Mouse (Mus musculus) kidney, postnatal 4 days (tissue): ENCODE results near the gene Tpo.

Source experiments
- DNase-seq, 2 experiments: peaks; one replicate each; pipeline ENCODE4 v3.0.0; 2021; ENCODE audit warnings: mixed read lengths in 2 of 2

Tpo gene

GRCm38 (mm10) chr12:30132524-30132923 lies at the start of gene Tpo:
Gene Tpo, minus strand, starts transcription at chr12:30132624.
- no peak for DNase-seq

- DNase-seq, result no peak
Measured at GRCm38 (mm10) chr12:30181721-30182120, 49.3 kb upstream of the Tpo start.

GRCm38 (mm10) chr12:30179623-30180022 lies 47.2 kb upstream of the Tpo start:
- DNase-seq, result no peak

- DNase-seq, result no peak
Measured at GRCm38 (mm10) chr12:30177966-30178365, 45.5 kb upstream of the Tpo start.

GRCm38 (mm10) chr12:30177529-30177928 lies 45.1 kb upstream of the Tpo start:
- no peak for DNase-seq

- DNase-seq, result no peak
Measured at GRCm38 (mm10) chr12:30168491-30168890, 36.1 kb upstream of the Tpo start.

- no peak for DNase-seq
Measured at GRCm38 (mm10) chr12:30164538-30164937, 32.1 kb upstream of the Tpo start.

GRCm38 (mm10) chr12:30164005-30164404 lies 31.6 kb upstream of the Tpo start:
- no peak for DNase-seq

- peak; percentile 44 to 64 for DNase-seq
Measured at GRCm38 (mm10) chr12:30161731-30162406, 29.4 kb upstream of the Tpo start.

- DNase-seq, result peak; percentile 43 to 53
Measured at GRCm38 (mm10) chr12:30160475-30160874, 28.1 kb upstream of the Tpo start.

GRCm38 (mm10) chr12:30159788-30160187 lies 27.4 kb upstream of the Tpo start:
- no peak for DNase-seq

- no peak for DNase-seq
Measured at GRCm38 (mm10) chr12:30154079-30154673, 21.8 kb upstream of the Tpo start.

- peak; percentile 43 to 55 for DNase-seq
Measured at GRCm38 (mm10) chr12:30142085-30142484, 9.7 kb upstream of the Tpo start.

- DNase-seq, result no peak
Measured at GRCm38 (mm10) chr12:30129411-30129716, 3.1 kb downstream of the Tpo start.

- DNase-seq, result peak; percentile 70 to 79
Measured at GRCm38 (mm10) chr12:30128561-30129410, 3.6 kb downstream of the Tpo start.

- no peak for DNase-seq
Measured at GRCm38 (mm10) chr12:30122347-30122746, 10.1 kb downstream of the Tpo start.

- no peak for DNase-seq
Measured at GRCm38 (mm10) chr12:30112271-30112670, 20.2 kb downstream of the Tpo start.

GRCm38 (mm10) chr12:30109646-30110605 lies 22.5 kb downstream of the Tpo start:
- no peak for DNase-seq

- peak; percentile 31 to 53 for DNase-seq
Measured at GRCm38 (mm10) chr12:30102891-30103565, 29.4 kb downstream of the Tpo start.

GRCm38 (mm10) chr12:30092081-30092480 lies 40.3 kb downstream of the Tpo start:
- no peak for DNase-seq

GRCm38 (mm10) chr12:30083971-30084370 lies 48.5 kb downstream of the Tpo start:
- peak; percentile 21 to 31 for DNase-seq

- no peak for DNase-seq
Measured at GRCm38 (mm10) chr12:30077056-30077455, 55.4 kb downstream of the Tpo start.
